Mouse (Mus musculus) gastrocnemius, adult 2 months (tissue): ENCODE data around the gene Mul1. TPM values are rescaled to one million over a fixed set of nuclear protein-coding genes. Genes with fewer than 3 reads are reported as not detected.
A peak's percentile ranks its signal among the peaks of the same experiment; 100 is the strongest.

Experiments
- DNase-seq: peaks from one replicate; pipeline ENCODE4 v3.0.0; 2022
- H3K27ac ChIP-seq: fragments of 200-600 bp; 2 replicates; pipeline ENCODE4 v1.8.1; 2022; ENCODE audit warnings: mild to moderate bottlenecking
- H3K4me3 ChIP-seq: fragments of 200-600 bp; 2 replicates; pipeline ENCODE4 v1.8.1; 2022; ENCODE audit warnings: mild to moderate bottlenecking, moderate library complexity
- CTCF ChIP-seq: fragments of 200-600 bp; IDR thresholded peaks from 2 replicates; pipeline ENCODE4 v1.8.1; 2022; ENCODE audit warnings: antibody characterized with exemption, mild to moderate bottlenecking, moderate library complexity
- intact Hi-C: fragments of 180-260 bp; cut with DNase I; formaldehyde crosslinking; loops from one replicate; pipeline ENCODE4 v1.15.1; 2025
- total RNA-seq, 2 experiments: library from RNA; stranded (reverse); gene quantifications; 2 replicates each; pipeline ENCODE4 v1.2.3; 2021

The Mul1 gene
- total RNA-seq, 2 experiments from 2014 or later = 37.5 to 45.5 TPM

GRCm38 (mm10) chr4:138467451-138467850 lies 33.0 kb downstream of the Mul1 start:
- H3K4me3 ChIP-seq = no peak overlapping the region
- intact Hi-C loops = no loop called here
- no peak overlapping the region for H3K27ac ChIP-seq
- peak; percentile 51 for DNase-seq
- TF ChIP-seq CTCF = no peak

- Histone ChIP-seq H3K4me3 (no peak overlapping the region), H3K27ac (no peak overlapping the region; the same call in 1 of the 2 replicates)
- TF ChIP-seq CTCF = no peak
- DNase-seq = peak; percentile 39
- intact Hi-C loops = no loop called here
Observed at GRCm38 (mm10) chr4:138469080-138469479, 34.6 kb downstream of the Mul1 start.

- TF ChIP-seq CTCF = no peak
- intact Hi-C loops = no loop called here
Observed at GRCm38 (mm10) chr4:138471241-138471640, 36.8 kb downstream of the Mul1 start.

GRCm38 (mm10) chr4:138479595-138479994 lies 45.1 kb downstream of the Mul1 start:
- intact Hi-C loops = no loop called here
- DNase-seq = no peak
- no peak for TF ChIP-seq CTCF
- no peak overlapping the region for H3K4me3 ChIP-seq
- H3K27ac ChIP-seq = no peak overlapping the region

More at GRCm38 (mm10) chr4:138471241-138471640, 36.8 kb downstream of the Mul1 start:
- DNase-seq = no peak
- no peak overlapping the region for H3K27ac ChIP-seq
- no peak overlapping the region for H3K4me3 ChIP-seq

- intact Hi-C loops = no loop called here
- no peak for TF ChIP-seq CTCF
- H3K4me3 ChIP-seq = no peak overlapping the region
- no peak overlapping the region for H3K27ac ChIP-seq
- no peak for DNase-seq
Observed at GRCm38 (mm10) chr4:138480962-138481361, 46.5 kb downstream of the Mul1 start.

GRCm38 (mm10) chr4:138482721-138483120 lies 48.2 kb downstream of the Mul1 start:
- DNase-seq = no peak
- intact Hi-C loops = no loop called here
- Histone ChIP-seq H3K27ac (no peak overlapping the region), H3K4me3 (no peak overlapping the region)
- no peak for TF ChIP-seq CTCF

- TF ChIP-seq CTCF = no peak
- H3K27ac ChIP-seq = no peak overlapping the region
- H3K4me3 ChIP-seq = no peak overlapping the region
- intact Hi-C loops = no loop called here
- no peak for DNase-seq
Observed at GRCm38 (mm10) chr4:138488241-138488640, 53.8 kb downstream of the Mul1 start.

GRCm38 (mm10) chr4:138491088-138491487 lies 56.6 kb downstream of the Mul1 start:
- no peak overlapping the region for H3K27ac ChIP-seq
- intact Hi-C loops = no loop called here
- DNase-seq = no peak
- no peak overlapping the region for H3K4me3 ChIP-seq
- no peak for TF ChIP-seq CTCF

Other genes with a start within 250 kb of the Mul1 start
- gene Hp1bp3, start 218.4 kb upstream of the Mul1 start, total RNA-seq = 10 to 100 TPM; 50.8 to 67.8 TPM
- under 1 TPM in 1 of 2 experiments, not detected in 1; 0.28 TPM for gene Sh2d5, start 184.3 kb upstream of the Mul1 start, total RNA-seq
- under 1 TPM in 1 of 2 experiments, not detected in 1; 0.11 TPM for gene Kif17, start 184.2 kb upstream of the Mul1 start, total RNA-seq
- 10 to 100 TPM; 29.1 to 34.3 TPM for gene Ddost, start 129.9 kb upstream of the Mul1 start, total RNA-seq
- gene Pink1, start 108.4 kb upstream of the Mul1 start, total RNA-seq = 100 to 1,000 TPM; 652 to 780 TPM
- gene Cda, start 66.7 kb upstream of the Mul1 start, total RNA-seq = 1 to 10 TPM in 1 of 2 experiments, under 1 TPM in 1; 0.56 to 1.2 TPM
- not detected for gene Fam43b, start 38.1 kb upstream of the Mul1 start, total RNA-seq
- 1 to 10 TPM; 5.8 to 7.0 TPM for gene Camk2n1, start 19.6 kb downstream of the Mul1 start, total RNA-seq
- not detected for gene Vwa5b1, start 201.2 kb downstream of the Mul1 start, total RNA-seq